Mouse (Mus musculus): Measurements from ENCODE around the gene Nkx2-5.

Gene Nkx2-5

GRCm38 (mm10) chr17:26835956-26836355 lies 8.9 kb downstream of the Nkx2-5 start:
- no peak for DNase-seq

GRCm38 (mm10) chr17:26834966-26835755 lies 9.6 kb downstream of the Nkx2-5 start:
- no peak for DNase-seq

GRCm38 (mm10) chr17:26834302-26834965 lies 10.4 kb downstream of the Nkx2-5 start:
- no peak for DNase-seq

GRCm38 (mm10) chr17:26833806-26834205 lies 11.0 kb downstream of the Nkx2-5 start:
- no peak for DNase-seq

GRCm38 (mm10) chr17:26826131-26826530 lies 18.7 kb downstream of the Nkx2-5 start:
- no peak for DNase-seq

- no peak for DNase-seq
Observed at GRCm38 (mm10) chr17:26817776-26818175, 27.0 kb downstream of the Nkx2-5 start.

- no peak for DNase-seq
Observed at GRCm38 (mm10) chr17:26816810-26817209, 28.0 kb downstream of the Nkx2-5 start.

GRCm38 (mm10) chr17:26813497-26813896 lies 31.3 kb downstream of the Nkx2-5 start:
- DNase-seq = peak; percentile 1

GRCm38 (mm10) chr17:26812607-26813006 lies 32.2 kb downstream of the Nkx2-5 start:
- peak; percentile 1 for DNase-seq

GRCm38 (mm10) chr17:26802886-26803285 lies 41.9 kb downstream of the Nkx2-5 start:
- DNase-seq = no peak

GRCm38 (mm10) chr17:26797379-26798128 lies 47.3 kb downstream of the Nkx2-5 start:
- no peak for DNase-seq

GRCm38 (mm10) chr17:26795386-26795785 lies 49.4 kb downstream of the Nkx2-5 start:
- no peak for DNase-seq

GRCm38 (mm10) chr17:26794744-26795143 lies 50.1 kb downstream of the Nkx2-5 start:
- peak; percentile 49 for DNase-seq

- DNase-seq = no peak
Observed at GRCm38 (mm10) chr17:26793068-26793765, 51.6 kb downstream of the Nkx2-5 start.

- no peak for DNase-seq
Observed at GRCm38 (mm10) chr17:26792096-26792495, 52.7 kb downstream of the Nkx2-5 start.

- DNase-seq = no peak
Observed at GRCm38 (mm10) chr17:26791580-26791979, 53.2 kb downstream of the Nkx2-5 start.

- peak; percentile 0 for DNase-seq
Observed at GRCm38 (mm10) chr17:26790269-26791214, 54.3 kb downstream of the Nkx2-5 start.

GRCm38 (mm10) chr17:26789460-26790268 lies 55.1 kb downstream of the Nkx2-5 start:
- peak; percentile 1 for DNase-seq

- DNase-seq = peak; percentile 1
Observed at GRCm38 (mm10) chr17:26788986-26789385, 55.8 kb downstream of the Nkx2-5 start.

All from liver (tissue).